Mouse (Mus musculus) cerebellum, adult 11-12 months (tissue): Measurements from ENCODE around the gene Gal3st2c.
"Not testable (repeated sequence)": the region's sequence is repeated elsewhere in the genome, so short reads cannot be mapped to it uniquely, and the experiment has no call there.

Experiments used
- DNase-seq: peaks from one replicate; pipeline ENCODE4 v3.0.0; 2022

Gal3st2c gene

DNA sequence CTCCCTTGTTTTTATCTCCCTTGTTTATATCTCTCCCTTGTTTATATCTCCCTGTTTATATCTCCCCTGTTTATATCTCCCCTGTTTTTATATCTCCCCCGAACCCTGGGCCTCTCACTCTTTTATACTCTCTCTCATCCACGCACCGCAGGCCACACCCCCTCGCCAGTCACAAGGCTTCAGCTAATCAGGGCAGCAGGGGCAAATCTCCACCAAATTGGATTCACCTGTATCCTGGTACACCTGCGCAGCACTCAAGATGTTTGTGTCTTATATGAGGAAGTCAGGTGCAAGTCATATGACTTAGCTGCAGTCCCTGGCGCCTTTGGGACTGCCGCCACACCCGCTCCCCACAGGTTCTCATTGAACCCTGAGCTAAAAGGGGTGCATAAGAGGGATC lies at the start of gene Gal3st2c:
Gene Gal3st2c, plus strand, starts transcription at position 301 of the 400 bp plus-strand sequence.
- DNase-seq, result not testable (repeated sequence)

DNA sequence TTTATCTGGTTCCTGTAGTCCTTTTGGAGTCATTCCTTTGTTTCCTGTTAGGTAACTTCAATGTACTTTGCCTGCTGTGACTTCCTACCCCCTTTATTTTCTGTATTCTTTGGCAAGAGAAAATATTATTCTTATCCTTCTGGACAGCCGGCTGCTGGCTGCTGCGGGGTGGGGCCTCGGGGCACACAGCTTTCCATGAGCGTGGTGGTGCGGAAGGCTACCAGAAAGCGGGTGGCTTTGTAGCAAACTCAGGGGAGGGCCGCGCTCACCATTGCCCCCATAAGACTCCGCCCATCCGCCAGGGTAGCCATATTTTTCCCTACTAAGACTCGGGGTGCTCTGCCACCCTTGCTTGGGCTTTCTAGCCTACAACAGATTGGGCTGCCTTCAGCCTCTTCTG lies 41.2 kb upstream of the Gal3st2c start:
- not testable (repeated sequence) for DNase-seq

DNA sequence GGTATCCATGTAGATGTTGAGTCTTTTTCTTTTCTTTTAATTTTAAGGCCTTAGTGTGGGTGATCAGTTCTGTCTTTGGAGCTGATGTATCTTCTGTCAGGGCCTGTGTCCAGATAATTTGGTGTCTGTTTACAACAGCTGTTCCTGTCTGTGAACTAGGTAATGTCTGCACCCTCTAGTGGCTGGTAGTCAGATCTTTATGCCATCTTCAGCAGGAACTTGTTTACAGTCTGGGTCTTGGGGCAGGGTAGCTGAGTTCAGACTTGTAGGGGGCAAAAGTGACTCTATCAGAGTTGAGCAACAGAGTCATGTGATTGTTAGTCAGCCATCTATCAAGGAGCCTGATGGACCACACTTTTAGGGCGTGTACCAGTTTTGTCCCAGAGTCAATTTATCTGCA lies 23.8 kb upstream of the Gal3st2c start:
- not testable (repeated sequence) for DNase-seq

DNA sequence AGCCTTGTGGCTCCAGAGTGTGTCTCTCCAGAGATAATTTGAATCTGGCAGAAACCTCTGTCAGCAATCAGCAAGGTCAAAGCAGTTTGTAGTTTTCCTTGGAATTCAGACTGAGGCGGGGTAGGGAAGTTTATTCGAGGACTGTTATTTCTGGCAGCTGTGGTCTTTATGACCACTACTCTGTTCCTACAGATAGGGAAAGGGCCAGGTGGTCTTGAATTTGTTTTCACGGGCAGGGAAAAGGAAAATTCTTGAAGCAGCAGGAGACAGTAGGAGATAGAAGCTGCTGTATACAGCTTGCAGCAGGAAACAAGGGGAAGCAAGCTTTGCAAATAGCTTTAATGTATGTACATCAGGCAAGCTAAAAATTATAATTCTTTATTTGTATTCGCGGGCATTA lies 19.9 kb upstream of the Gal3st2c start:
- DNase-seq, result not testable (repeated sequence)

DNA sequence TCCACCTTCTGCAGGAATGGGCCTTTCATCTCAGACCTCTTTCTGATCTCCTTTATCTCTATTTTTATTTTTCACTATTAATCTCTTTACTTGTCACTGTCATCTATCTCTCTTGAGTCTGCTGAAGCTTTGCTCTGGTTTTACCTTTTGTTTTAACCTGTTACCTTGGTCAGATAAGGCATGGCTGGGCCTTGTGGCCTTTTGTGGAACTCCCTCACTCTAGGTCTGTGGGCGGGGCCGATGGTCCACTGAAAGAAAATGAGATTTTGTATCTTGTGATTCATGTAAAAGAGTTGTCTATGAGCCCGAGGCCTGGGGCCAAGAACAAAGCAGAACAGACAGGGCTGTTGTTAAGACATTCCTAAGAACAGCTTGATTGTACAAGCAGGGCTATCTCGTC lies 19.5 kb upstream of the Gal3st2c start:
- not testable (repeated sequence) for DNase-seq

DNA sequence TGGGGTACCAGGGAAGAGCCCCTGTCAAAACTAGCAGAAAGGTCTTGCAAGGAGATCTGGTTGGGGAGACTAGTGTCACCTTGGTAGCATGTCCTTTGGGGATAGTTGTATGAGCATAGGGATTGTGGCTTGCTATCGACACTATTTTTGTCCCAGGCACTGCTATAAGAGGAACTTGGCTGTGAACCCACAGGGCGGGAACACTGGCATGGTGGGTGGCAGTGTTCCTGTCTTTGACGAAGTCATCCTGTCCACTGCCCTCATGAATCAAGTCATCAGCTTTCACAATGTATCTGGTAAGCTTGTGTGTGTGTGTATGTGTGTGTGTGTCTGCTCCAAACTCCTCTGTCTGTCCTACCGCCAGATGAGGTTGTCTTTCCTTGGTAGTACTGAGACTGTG lies 14.5 kb upstream of the Gal3st2c start:
- DNase-seq, result not testable (repeated sequence)

DNA sequence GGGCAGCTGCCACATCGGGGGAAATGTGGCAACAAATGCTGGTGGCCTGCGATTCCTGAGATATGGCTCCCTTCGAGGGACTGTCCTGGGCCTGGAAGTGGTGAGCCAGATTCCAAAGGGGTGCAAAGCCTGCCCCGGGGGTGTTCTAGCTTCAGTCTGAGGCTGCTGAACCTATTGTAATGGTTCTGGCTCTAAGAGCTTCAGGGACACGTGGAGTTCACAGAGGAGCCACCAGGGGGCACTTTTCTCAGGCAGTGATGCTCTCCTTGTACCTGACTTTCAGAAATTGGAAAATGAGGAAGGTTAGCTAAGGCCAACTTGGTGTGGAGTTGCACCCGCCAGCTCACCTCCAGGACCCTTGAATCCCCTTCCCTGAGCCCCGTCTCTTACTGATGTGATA lies 12.0 kb upstream of the Gal3st2c start:
- DNase-seq, result not testable (repeated sequence)

DNA sequence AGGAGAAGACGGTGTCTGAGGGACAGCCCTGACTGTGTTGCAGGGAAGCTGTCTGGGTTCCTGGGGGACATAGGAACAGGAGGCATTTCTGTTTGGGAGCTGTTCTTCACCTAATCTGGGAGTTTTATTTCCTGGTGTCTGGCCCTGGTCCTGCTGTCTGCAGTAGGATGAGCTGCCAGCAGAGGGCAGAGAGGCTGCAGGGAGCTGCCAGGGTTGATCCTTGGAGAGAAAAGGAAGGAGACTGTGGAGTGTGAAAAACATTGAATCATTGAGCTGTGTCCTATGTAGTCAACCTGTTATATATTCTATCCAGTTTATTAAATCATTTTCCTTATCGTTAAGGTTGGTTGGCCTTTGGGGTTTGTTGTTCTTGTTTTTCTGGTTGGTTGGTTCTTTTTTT lies 9.4 kb upstream of the Gal3st2c start:
- not testable (repeated sequence) for DNase-seq

DNA sequence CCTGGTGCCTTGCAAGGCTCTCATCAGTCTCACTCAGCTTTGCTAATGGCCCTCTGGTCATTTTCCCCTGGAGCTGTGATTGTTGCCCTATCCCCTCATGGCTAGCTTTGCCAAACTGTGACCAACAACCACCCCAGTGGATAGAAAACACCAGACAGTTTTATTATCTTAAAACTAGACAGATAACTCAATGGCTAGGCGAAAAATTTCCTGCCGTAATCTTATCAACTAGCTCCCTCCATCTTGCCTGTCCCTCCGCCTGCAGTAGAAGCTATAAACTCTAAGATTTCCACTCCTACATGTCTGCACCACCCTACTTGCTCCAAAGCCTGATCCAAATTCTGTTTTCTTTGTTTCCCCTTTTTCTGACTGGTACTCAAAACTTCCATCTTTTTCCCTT lies 4.1 kb upstream of the Gal3st2c start:
- DNase-seq, result no peak

DNA sequence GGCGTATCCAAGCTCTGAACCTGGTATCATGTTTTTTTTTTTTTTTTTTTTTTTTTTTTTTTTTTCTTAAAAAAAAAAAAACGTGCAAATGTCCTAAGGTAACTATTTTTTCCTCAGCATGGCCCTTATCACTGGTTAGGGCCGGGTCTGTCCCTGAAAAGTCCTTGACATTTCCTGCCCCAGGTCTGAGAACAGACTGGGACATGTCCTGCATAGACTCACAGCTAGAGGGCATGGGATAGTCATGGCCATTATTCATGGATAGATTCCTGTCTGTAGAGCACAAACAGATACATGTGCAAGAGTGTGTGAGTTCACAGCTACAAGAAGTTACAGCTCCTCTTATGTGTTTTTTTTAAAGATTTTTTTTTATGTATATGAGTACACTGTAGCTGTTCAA lies 1.5 kb upstream of the Gal3st2c start:
- DNase-seq, result no peak

DNA sequence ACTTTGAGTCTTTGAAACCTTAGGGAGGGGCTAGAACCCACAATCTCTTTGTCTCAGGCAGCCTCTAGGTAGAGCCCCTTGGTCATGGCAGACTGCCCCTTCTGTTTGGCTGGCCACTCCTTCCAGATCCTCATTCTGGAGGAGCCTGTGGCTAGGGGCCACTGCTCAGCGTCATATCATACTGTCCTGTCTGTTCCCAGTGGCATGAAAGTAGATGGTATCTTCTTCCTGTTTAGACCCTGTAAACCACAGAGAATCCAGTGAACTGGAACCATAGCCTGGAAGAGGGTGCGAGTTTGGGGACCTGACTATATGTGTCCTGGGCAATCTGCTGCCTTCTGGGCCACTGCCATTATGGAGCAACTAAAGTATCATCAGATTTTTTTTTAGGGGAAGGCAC lies 759 bp downstream of the Gal3st2c start:
- not testable (repeated sequence) for DNase-seq

DNA sequence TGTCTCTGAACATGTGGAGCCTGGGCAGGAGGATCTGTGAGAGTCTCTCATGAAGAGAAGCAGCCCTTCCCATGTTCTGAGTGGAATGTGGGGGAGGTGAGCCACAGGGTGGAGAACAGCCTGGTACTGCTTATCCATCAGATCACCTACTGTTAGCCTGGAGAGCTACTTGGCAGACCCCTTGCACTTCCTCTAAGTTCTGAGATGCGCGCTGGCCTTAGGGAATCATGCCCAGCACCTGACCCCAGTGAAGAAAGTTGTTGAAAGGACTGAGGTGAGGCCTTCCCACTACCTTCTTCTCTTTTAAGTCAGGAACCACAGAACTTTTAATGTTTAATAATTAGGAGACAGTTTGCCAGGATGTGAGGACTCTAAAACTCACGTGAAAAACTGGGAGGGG lies 1.2 kb downstream of the Gal3st2c start:
- DNase-seq, result not testable (repeated sequence)

DNA sequence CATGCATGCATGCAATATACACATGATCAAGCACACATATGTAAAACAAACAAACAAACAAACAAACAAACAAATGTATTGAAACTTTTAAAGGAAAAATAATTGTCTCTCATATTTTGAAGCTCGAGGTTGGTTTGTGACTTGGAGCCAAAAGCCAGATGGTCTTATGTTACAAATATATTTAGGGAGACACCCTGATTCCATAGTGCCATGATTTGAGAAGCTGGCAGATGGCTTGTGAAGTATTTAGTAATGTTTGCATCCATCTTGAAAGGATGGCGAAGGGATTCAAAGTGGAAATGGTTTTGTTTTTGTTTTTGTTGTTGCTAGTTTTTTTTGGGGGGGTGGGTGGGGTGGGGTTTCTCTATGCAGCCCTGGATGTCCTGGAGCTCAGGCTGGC lies 10.7 kb downstream of the Gal3st2c start:
- DNase-seq, result no peak

DNA sequence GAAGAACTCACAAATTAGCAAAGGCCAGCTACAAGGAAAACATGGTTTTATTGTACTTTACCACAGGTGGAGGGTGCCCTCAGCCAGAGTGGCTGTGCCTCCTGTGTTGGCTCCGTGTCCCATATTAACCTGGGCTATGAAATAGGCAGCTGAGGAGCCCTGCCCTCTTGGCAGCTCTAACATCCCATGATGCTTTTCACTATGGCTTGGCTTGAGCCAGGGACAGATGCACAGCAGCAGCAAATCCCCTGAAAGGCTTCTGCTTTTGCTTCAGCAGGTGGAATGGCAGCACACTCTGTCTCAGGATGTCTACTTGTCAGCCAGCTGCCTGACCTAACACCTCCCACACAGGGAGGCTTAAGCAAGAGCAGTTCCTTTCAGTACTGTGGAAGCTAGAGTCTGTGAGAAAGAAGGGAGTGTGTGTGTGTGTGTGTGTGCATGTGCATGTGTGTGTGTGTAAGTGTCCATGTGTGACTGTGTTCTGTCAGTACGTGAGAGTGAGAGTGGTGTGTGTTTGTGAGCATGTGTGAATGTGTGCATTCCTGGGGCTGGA lies 15.7 kb downstream of the Gal3st2c start:
- DNase-seq, result not testable (repeated sequence)

DNA sequence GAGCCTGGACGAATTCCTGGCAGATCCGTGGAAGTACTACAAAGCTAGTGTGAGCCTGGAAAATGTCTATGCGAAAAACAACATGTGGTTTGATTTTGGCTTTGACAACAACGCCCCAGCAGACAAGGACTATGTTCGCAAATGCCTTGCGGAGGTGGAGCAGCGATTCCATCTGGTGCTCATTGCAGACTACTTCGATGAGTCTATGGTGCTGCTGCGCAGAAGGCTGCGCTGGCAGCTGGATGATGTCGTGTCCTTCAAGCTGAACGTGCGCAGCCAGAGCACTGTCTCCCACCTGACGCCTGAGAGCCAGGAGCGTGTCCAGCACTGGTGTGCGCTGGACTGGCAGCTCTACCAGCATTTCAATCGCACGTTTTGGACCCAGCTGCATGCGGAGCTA lies 18.5 kb downstream of the Gal3st2c start:
- DNase-seq, result not testable (repeated sequence)

DNA sequence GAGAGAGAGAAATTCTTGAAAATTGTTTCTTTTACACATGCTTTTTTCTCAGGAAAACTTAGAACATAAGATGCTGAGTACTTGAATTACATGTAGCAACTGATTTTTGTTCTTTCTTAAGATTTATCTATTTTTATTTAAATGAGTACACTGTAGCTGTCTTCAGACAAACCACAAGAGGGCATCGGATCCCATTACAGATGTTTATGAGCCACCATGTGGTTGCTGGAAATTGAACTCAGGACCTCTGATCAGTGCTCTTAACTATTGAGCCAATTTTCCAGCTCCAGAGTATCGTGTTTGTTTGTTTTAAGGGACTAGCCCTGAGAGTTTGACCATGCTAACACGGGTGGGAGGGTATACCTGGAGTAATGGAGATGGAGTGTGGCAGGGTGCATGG lies 21.3 kb downstream of the Gal3st2c start:
- DNase-seq, result no peak

DNA sequence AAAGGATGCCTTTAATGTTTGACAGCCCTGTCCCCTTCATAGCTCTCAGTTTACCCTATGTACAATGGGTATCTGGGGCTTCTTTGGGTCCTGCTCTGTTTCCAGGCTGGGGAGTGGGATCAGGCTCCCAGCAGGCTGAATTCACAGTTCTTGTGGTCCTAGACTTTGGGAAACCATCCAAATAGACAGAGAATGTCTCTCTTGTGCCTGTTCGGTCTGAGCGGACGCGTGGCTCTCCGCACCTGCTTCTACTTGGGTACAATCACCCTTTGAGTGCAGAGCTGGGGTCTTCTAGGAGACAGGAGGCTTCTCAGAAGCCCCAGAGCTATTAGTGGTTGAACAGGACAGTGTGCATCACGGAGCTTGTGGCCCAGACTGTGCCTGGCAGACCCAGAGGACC lies 29.8 kb downstream of the Gal3st2c start, which contains the start of gene Neu4:
Gene Neu4, plus strand, starts transcription at position 301 of the 400 bp plus-strand sequence.
- no peak for DNase-seq

DNA sequence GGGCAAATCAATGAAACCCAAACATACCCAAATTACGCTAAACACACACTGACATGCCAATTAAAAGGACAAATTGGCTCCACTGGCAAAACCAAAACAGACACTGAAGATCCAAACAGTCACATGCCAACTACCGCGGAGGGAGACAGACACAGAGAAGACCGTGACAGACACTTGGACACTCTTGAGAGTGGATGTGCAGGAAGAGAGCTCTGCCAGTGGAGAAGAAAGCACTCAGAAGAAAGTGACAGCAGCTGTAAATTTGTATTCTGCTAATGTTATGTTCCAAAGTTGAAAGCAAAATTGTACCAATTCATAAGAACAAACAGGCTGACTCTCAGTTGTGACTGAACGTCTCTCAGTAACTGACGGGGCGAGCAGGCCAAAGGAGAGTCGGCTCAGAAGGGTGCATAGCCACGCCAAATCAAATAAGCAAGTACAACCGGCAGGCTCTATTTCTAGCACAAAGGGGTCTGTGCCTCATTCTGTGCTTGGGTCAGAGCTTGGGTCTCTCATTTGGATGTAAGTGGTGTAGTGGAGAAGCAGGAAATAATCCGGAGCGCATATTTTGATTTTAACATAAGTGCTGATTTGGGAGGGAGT lies 37.3 kb downstream of the Gal3st2c start:
- DNase-seq, result no peak

DNA sequence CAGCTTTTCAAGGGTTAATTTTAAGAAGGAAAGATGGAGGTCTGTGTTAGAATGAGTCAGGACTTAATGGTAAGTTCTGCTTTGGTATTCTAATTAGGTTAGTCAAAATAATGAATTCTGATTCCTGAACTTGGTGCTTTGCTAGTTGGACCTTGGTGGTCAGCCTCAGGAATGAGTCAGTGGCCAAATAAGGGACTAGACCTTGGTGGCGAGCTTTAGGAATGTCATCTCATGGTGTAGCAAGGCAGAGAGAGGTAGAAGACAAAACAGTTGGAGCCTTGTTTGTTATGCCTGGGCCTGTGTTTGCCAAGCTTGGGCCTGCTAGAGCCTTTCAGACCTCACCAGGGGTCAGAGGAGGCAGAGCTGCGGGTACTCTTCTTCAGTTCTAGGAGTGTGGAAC lies 38.4 kb downstream of the Gal3st2c start:
- no peak for DNase-seq

DNA sequence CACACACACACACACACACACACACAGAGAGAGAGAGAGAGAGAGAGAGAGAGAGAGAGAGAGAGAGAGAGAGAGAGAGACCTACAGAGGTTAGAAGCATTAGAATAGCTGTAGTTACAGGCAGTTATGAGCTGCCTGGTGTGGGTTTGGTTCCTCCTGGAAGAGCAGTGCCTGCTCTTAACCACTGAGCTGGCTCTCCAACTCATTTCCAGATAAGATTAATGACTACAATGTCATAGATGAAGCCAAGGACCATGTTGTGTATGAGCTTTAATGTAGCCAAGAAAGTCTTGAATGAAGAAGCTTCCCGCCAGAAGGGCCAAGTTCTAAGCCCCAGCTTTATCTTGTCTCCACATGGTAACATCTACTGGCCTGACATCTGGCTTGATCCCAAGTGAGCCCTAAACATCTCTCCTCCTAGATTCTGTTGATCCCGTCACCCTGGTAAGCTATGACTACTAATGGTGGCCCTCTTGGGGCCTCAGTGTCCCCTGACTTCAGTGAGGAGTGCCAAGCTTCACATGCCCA lies 42.8 kb downstream of the Gal3st2c start:
- no peak for DNase-seq

DNA sequence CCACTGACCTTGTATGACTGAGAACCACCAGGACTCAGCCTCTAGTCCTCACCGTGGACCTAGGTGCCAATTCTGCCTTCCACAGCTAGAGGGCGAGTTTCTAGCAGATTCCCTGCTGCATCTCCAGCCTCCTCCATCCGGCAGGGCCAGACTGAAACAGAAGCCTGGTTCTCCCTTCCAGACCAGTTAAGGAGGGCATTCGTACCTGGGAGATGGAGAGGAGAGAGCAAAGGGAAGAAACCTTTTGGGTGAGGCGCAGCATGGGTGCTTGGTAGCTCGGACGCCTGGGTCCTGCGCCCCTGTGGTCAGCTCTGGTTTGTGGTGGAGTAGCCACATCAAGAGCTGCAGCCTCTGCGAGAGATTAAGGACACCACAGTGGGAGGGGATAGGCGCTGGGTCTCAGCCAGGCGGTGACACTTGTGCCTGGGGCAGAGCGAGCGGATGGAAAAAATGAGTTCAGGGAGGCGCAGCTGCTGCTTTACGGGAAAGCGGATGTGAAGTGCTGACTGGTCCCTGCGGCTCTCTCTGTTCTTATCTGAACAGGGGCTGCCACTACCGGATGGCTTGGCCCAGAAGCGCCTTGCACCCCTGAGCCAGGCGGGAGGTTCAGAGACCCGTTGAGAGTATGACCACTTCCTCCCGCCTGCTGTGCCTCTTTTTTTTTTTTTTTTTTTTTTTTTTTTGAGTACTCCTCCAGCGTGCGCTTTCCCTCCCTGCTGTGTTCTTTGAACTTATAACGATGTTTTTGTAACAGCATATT lies 44.9 kb downstream of the Gal3st2c start:
- DNase-seq, result peak; percentile 85

DNA sequence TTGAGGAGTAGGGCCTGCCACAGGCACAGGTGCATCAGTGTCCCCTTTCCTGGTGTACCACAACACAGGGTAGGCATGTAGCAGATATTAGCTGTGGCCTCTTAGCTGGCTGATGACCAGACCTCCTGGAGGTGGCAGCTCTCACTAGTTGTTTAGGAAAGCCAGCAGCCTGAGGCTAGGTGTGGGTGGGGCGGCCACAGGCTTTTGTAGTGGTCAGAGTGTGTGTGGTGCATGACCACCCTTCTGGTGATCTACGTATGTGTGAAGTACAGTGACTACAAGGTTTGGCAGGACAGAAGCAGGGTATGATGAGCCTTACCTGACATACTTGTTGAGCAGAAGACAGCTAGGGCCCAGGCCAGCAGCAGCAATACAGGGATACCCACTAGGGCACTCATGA lies 50.1 kb downstream of the Gal3st2c start:
- no peak for DNase-seq

DNA sequence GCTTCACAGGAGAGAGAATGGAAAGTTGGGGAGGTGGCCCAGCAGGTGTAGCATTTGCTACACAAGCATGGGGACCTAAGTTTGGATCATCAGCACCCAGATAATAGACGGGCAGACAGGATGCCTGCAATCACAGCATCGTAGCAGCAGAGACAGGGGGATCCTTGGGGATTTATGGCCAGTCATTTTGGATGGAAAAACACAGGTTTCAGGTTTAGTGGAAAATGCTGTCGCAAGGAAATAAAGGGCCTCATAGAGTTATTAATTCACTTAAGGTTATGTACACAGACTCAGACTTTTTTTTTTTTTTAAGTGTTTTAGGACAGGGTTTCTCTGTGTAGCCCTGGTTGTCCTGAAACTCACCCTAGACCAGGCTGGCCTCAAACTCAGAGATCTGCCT lies 55.2 kb downstream of the Gal3st2c start:
- DNase-seq, result no peak

DNA sequence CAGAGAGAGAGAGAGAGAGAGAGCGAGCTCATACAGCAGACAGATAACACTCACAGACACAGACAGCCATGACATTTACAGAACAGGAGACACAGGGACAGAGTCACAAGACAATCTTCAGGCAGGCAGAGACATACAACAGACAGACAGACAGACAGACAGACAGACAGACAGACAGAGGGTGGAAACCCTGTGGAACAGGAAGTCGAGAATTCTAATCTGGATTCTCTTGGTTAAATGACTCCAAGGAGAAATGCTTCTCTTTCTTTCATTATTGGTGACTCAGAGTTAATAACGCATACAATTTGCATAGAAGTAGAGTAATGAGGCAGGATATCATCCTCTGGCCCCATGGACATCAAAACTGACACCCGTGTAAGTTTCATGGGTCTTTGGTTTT lies 56.2 kb downstream of the Gal3st2c start:
- DNase-seq, result no peak
